Mouse (Mus musculus): ENCODE results near the gene Rnf130.

DNA sequence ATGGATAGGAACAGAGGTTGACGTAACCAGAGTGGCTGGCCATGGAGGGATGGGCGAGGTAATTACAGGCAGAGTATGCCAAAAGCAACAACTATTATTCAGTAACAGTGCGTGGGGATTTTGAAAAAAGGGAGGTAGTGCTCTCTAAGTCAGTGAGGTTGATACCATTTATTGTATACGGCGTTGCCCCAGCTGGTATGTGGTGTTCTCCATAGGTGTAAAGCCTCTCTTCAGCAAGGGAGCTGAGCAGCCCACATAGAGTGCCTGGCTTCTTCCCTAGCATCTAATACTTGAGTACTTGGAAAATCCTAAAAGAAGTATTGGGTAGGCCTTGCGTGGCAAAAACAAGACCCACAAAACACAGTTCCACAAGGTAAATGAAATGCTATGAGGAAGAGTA lies 33.1 kb downstream of the Rnf130 start:
- TF ChIP-seq CTCF (IDR thresholded peaks at IDR 0.05; ENCODE audit: borderline replicate concordance, extremely low read depth, insufficient read depth, insufficient read length): no peak
- TF ChIP-seq POLR2A (IDR thresholded peaks at IDR 0.05; ENCODE audit: borderline replicate concordance, extremely low read depth, insufficient read depth, insufficient read length, poor library complexity, severe bottlenecking): no peak
